Mouse (Mus musculus): ENCODE measurements around the gene Gpkow. TPM values are rescaled to one million over a fixed set of nuclear protein-coding genes. Genes with fewer than 3 reads are reported as not detected.

Gene Gpkow
- polyA plus RNA-seq, 1 experiment = 15.7 TPM

GRCm38 (mm10) chrX:7670921-7671623 is 25.9 kb upstream of the Gpkow start, which contains the start of gene Plp2:
Gene Plp2, minus strand, starts transcription at chrX:7671390.
- H3K36me3 ChIP-seq (ENCODE audit: control insufficient read depth, insufficient read depth) = peaks cover 22% of the 10 kb centered on the region
- H3K79me2 ChIP-seq (ENCODE audit: control insufficient read depth, insufficient read depth) = peaks cover 33% of the 10 kb centered on the region
- TF ChIP-seq CTCF (IDR thresholded peaks at IDR 0.05; ENCODE audit: control insufficient read depth, insufficient read depth, insufficient read length) (no peak), CEBPB (IDR thresholded peaks at IDR 0.05; ENCODE audit: low read depth) (no peak), MAX (IDR thresholded peaks at IDR 0.05) (no peak), USF1 (IDR thresholded peaks at IDR 0.05; ENCODE audit: low read depth) (no peak), FOSL1 (IDR thresholded peaks at IDR 0.05; ENCODE audit: insufficient read depth, low read length, poor library complexity, severe bottlenecking) (no peak), MYOD1 (IDR thresholded peaks at IDR 0.05; ENCODE audit: control insufficient read depth, insufficient read length, low read depth) (no peak), MYOG (IDR thresholded peaks at IDR 0.05; ENCODE audit: control insufficient read depth, extremely low read depth, insufficient read length) (no peak)
- H3K79me3 ChIP-seq (ENCODE audit: low read depth) = peaks cover 19% of the 10 kb centered on the region
- H3ac ChIP-seq (ENCODE audit: control insufficient read depth, insufficient read length, low read depth) = peak within 1 kb of the TSS; percentile 99
- H3K4me3 ChIP-seq (ENCODE audit: insufficient read depth, poor library complexity, severe bottlenecking) = peak within 1 kb of the TSS; percentile 71
- H3K27me3 ChIP-seq (ENCODE audit: control insufficient read depth, insufficient read depth, insufficient read length) = no peaks in the 10 kb centered on the region

GRCm38 (mm10) chrX:7672739-7673138 is 24.2 kb upstream of the Gpkow start:
- Histone ChIP-seq H3K4me3 (ENCODE audit: insufficient read depth, poor library complexity, severe bottlenecking) (no peak overlapping the region), H3K79me3 (ENCODE audit: low read depth) (peaks cover 19% of the 10 kb centered on the region), H3ac (ENCODE audit: control insufficient read depth, insufficient read length, low read depth) (peak overlapping the region; percentile 43), H3K36me3 (ENCODE audit: control insufficient read depth, insufficient read depth) (peaks cover 16% of the 10 kb centered on the region), H3K27me3 (ENCODE audit: control insufficient read depth, insufficient read depth, insufficient read length) (no peaks in the 10 kb centered on the region), H3K79me2 (ENCODE audit: control insufficient read depth, insufficient read depth) (peaks cover 33% of the 10 kb centered on the region)
- TF ChIP-seq USF1 (IDR thresholded peaks at IDR 0.05; ENCODE audit: low read depth) (no peak), FOSL1 (IDR thresholded peaks at IDR 0.05; ENCODE audit: insufficient read depth, low read length, poor library complexity, severe bottlenecking) (no peak), MAX (IDR thresholded peaks at IDR 0.05) (no peak), CEBPB (IDR thresholded peaks at IDR 0.05; ENCODE audit: low read depth) (no peak), MYOD1 (IDR thresholded peaks at IDR 0.05; ENCODE audit: control insufficient read depth, insufficient read length, low read depth) (no peak), CTCF (IDR thresholded peaks at IDR 0.05; ENCODE audit: control insufficient read depth, insufficient read depth, insufficient read length) (no peak), MYOG (IDR thresholded peaks at IDR 0.05; ENCODE audit: control insufficient read depth, extremely low read depth, insufficient read length) (no peak)

GRCm38 (mm10) chrX:7673578-7674281 is 23.2 kb upstream of the Gpkow start:
- TF ChIP-seq MYOD1 (IDR thresholded peaks at IDR 0.05; ENCODE audit: control insufficient read depth, insufficient read length, low read depth) = no peak
- no peak for TF ChIP-seq CEBPB (IDR thresholded peaks at IDR 0.05; ENCODE audit: low read depth)
- TF ChIP-seq MAX (IDR thresholded peaks at IDR 0.05) = no peak
- TF ChIP-seq CTCF (IDR thresholded peaks at IDR 0.05; ENCODE audit: control insufficient read depth, insufficient read depth, insufficient read length) = no peak
- peak; percentile 57 for TF ChIP-seq USF1 (IDR thresholded peaks at IDR 0.05; ENCODE audit: low read depth)
- no peak for TF ChIP-seq MYOG (IDR thresholded peaks at IDR 0.05; ENCODE audit: control insufficient read depth, extremely low read depth, insufficient read length)
- Histone ChIP-seq H3K27me3 (ENCODE audit: control insufficient read depth, insufficient read depth, insufficient read length) (no peaks in the 10 kb centered on the region), H3ac (ENCODE audit: control insufficient read depth, insufficient read length, low read depth) (peak overlapping the region; percentile 18), H3K4me3 (ENCODE audit: insufficient read depth, poor library complexity, severe bottlenecking) (no peak overlapping the region), H3K36me3 (ENCODE audit: control insufficient read depth, insufficient read depth) (peaks cover 10% of the 10 kb centered on the region), H3K79me2 (ENCODE audit: control insufficient read depth, insufficient read depth) (peaks cover 30% of the 10 kb centered on the region), H3K79me3 (ENCODE audit: low read depth) (peaks cover 19% of the 10 kb centered on the region)

GRCm38 (mm10) chrX:7674284-7675000 is 22.5 kb upstream of the Gpkow start:
- no peak overlapping the region for H3K4me3 ChIP-seq (ENCODE audit: insufficient read depth, poor library complexity, severe bottlenecking)
- peaks cover 7% of the 10 kb centered on the region for H3K36me3 ChIP-seq (ENCODE audit: control insufficient read depth, insufficient read depth)
- no peak overlapping the region for H3ac ChIP-seq (ENCODE audit: control insufficient read depth, insufficient read length, low read depth)
- peaks cover 13% of the 10 kb centered on the region for H3K79me3 ChIP-seq (ENCODE audit: low read depth)
- peaks cover 23% of the 10 kb centered on the region for H3K79me2 ChIP-seq (ENCODE audit: control insufficient read depth, insufficient read depth)
- no peaks in the 10 kb centered on the region for H3K27me3 ChIP-seq (ENCODE audit: control insufficient read depth, insufficient read depth, insufficient read length)
- TF ChIP-seq MYOG (IDR thresholded peaks at IDR 0.05; ENCODE audit: control insufficient read depth, extremely low read depth, insufficient read length) (no peak), MYOD1 (IDR thresholded peaks at IDR 0.05; ENCODE audit: control insufficient read depth, insufficient read length, low read depth) (no peak), MAX (IDR thresholded peaks at IDR 0.05) (no peak), CTCF (IDR thresholded peaks at IDR 0.05; ENCODE audit: control insufficient read depth, insufficient read depth, insufficient read length) (no peak), FOSL1 (IDR thresholded peaks at IDR 0.05; ENCODE audit: insufficient read depth, low read length, poor library complexity, severe bottlenecking) (no peak), CEBPB (IDR thresholded peaks at IDR 0.05; ENCODE audit: low read depth) (no peak)

- no peak overlapping the region for H3K4me3 ChIP-seq (ENCODE audit: insufficient read depth, poor library complexity, severe bottlenecking)
- no peak overlapping the region for H3ac ChIP-seq (ENCODE audit: control insufficient read depth, insufficient read length, low read depth)
- peaks cover 17% of the 10 kb centered on the region for H3K79me2 ChIP-seq (ENCODE audit: control insufficient read depth, insufficient read depth)
- peaks cover 2% of the 10 kb centered on the region for H3K36me3 ChIP-seq (ENCODE audit: control insufficient read depth, insufficient read depth)
- TF ChIP-seq MYOG (IDR thresholded peaks at IDR 0.05; ENCODE audit: control insufficient read depth, extremely low read depth, insufficient read length) = no peak
- no peak for TF ChIP-seq CTCF (IDR thresholded peaks at IDR 0.05; ENCODE audit: control insufficient read depth, insufficient read depth, insufficient read length)
- TF ChIP-seq MYOD1 (IDR thresholded peaks at IDR 0.05; ENCODE audit: control insufficient read depth, insufficient read length, low read depth) = no peak
- no peak for TF ChIP-seq FOSL1 (IDR thresholded peaks at IDR 0.05; ENCODE audit: insufficient read depth, low read length, poor library complexity, severe bottlenecking)
- no peak for TF ChIP-seq USF1 (IDR thresholded peaks at IDR 0.05; ENCODE audit: low read depth)
- TF ChIP-seq MAX (IDR thresholded peaks at IDR 0.05) = no peak
- no peak for TF ChIP-seq CEBPB (IDR thresholded peaks at IDR 0.05; ENCODE audit: low read depth)
- H3K79me3 ChIP-seq (ENCODE audit: low read depth) = peaks cover 8% of the 10 kb centered on the region
- H3K27me3 ChIP-seq (ENCODE audit: control insufficient read depth, insufficient read depth, insufficient read length) = no peaks in the 10 kb centered on the region
Observed at GRCm38 (mm10) chrX:7675001-7675380, 21.9 kb upstream of the Gpkow start.

Data from C2C12 (cell line).